Mouse (Mus musculus) spleen, adult 12 weeks (tissue): ENCODE data around the gene Fam19a3.
"Not testable (repeated sequence)": the region's sequence is repeated elsewhere in the genome, so short reads cannot be mapped to it uniquely, and the experiment has no call there.

ENCODE experiments used
- DNase-seq: peaks from one replicate; pipeline ENCODE4 v3.0.0; 2022; ENCODE audit warnings: low spot score

Fam19a3 gene

DNA sequence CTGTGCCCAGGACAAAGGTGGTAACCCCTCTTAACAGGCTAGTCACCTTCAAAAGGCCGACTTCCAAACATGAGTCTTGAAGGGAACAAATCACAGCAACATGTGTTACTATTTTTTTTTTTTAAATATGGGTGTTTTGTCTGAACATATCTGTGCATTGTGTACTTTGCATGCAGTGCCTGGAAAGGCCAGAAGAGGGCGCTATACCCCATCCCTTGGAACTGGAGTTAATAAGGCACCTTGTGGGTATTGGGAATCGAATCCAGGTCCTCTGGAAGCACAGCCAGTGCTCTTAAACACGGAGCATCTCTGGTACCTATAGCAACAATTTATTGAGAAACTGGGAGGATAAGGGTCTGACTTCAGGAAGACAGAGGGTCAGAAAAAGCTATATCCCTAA lies 16.6 kb downstream of the Fam19a3 start:
- DNase-seq, result no peak

DNA sequence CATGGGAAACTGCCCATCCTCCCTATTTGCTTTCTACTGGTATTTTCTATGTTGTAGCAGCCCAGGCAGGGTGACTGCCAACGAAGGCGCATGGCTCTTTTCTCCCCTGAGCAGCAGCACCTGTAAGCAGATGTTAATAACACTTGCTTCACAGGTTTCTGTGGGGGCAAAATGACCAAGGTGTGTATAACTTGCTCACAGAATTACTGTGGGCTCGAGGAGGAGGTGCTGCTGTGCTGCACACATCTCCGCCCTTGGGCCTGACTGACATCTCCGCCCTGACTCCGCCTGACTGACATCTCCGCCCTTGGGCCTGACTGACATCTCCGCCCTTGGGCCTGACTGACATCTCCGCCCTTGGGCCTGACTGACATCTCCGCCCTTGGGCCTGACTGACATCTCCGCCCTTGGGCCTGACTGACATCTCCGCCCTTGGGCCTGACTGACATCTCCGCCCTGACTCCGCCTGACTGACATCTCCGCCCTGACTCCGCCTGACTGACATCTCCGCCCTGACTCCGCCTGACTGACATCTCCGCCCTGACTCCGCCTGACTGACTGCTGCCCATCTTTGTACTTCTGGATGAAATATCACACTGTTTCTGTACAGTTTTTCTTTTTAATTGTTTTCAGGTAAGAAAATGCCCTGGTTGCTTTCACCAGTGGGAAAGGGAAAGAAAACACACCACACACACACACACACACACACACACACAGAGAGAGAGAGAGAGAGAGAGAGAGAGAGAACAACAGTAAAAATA lies 19.4 kb downstream of the Fam19a3 start:
- DNase-seq, result peak; percentile 40

DNA sequence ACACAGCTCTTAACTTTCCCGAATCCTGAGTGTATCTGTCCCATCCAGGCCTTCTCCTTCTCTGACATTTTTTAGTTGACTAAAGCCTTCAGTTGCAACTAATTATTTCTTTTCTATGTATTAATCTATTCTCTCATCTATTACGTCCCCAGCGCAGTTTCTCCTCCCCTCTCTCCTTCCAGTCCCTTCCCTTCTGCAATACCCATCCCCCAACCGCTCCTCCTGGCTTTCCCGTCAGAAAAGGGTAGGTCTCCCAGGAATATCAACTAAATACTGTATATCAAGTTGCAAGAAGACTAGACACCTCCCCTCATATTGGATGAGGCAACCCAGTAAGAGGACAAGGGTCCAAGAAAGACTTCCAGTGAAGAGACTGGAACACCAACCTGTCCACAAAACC lies 22.8 kb downstream of the Fam19a3 start:
- DNase-seq, result no peak

DNA sequence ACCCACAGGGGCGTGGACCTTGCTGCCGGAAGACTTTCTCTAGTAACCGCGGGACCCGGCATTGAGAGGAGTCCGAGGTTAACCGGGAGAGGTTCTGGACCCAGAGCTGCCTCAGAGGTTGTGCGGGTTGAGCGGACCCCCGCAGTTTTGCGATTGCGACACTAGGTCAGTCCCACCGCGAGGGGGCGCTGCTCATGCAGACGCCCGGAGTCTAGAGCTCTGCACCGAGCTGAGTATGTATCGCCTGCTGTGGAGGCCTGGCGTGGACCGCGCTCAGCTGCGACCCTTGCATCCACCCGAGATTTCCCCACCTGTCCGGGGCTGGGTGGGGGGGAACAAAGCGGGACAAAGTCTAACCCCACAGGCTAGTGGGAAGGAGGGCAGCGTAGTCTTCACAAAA lies 23.2 kb downstream of the Fam19a3 start:
- peak; percentile 62 for DNase-seq

DNA sequence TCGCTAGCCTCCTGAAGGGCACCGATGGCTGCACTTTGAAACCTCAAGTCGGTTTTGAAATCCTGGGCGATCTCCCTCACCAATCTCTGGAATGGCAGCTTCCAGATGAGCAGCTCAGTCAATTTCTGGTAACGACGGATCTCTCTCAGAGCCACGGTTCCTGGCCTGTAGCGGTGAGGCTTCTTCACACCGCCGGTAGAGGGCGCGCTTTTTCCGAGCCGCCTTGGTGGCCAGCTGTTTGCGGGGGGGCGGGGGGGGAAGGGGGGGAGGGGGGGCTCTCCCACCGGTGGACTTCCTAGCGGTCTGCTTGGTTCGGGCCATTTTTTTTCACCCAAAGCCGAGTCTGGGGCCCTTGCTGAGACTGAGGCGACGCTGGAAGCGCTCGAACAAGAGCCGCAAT lies 28.8 kb downstream of the Fam19a3 start:
- DNase-seq, result not testable (repeated sequence)

DNA sequence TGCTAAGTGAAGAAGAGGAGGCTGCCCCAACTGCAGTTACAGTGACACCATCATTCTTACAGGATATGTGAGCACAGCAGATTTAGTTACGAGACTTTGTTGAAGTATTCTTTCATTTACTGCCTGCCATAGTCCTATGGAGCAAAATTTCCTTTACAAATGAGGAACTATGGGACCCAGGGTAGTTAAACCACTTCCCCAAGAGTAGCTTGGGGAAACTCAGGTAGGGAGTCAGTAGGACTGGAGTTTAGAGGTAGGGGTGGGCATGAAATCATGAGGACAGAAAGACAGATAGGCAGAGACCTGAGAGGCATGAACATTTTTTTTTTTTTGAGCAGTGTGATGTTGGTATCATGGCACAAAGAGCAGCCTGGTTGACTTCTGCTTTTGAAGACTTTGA lies 37.8 kb downstream of the Fam19a3 start:
- DNase-seq, result no peak

DNA sequence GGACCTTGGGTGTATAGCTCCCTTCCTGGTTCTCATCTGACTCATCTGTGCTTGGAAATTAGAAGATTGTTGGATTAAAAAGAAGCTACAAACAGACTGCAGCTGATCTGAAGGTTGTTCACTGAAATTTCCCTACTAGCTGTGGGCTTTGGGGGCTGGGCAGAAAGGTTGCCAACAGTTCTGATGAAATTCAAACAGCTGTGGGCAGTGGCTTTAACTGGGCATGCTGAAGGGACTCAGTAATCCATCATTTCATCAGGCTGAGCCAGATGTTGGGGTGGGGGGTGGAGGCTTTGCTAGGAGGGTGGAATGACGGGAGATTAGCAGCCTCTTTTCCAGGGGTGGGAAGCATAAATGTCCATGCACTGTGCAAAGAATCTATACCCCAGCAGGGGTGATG lies 38.5 kb downstream of the Fam19a3 start:
- DNase-seq, result no peak

DNA sequence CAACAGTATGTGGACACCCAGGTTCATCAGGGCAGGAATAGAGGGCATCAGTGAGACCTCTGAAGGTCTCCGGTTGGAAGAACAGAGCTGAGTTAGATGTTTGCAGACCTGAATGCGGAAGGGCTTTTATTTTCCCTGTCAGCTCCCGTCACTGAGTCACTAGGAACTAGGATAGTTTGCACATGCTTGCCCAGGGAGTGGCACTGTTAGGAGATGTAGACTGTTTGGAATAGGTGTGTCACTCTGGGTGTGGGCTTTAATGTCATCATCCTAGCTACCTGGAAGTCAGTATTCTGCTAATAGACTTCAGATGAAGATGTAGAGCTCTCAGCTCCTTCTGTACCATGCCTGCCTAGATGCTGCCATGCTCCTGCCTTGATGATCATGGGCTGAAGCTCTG lies 39.7 kb downstream of the Fam19a3 start:
- no peak for DNase-seq

DNA sequence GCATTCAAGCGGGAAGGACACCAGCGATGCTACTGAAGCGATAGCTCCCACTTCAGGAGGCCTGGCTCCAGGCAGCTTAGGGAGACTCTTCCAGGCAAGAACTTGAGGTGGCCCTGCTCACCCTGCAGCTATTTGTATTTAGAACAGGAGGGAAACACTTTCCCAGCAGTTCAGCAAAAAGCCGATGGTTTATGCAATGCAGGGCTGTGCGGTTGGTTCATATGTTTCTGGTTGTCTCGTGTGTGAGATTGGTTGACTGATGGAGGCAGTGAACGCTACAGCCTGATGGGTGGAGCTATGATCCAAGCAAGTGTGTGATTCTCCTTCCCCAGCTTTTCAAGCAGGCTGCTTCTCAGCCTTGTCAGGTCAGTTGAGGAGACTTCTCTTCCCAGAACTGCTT lies 47.0 kb downstream of the Fam19a3 start:
- no peak for DNase-seq

DNA sequence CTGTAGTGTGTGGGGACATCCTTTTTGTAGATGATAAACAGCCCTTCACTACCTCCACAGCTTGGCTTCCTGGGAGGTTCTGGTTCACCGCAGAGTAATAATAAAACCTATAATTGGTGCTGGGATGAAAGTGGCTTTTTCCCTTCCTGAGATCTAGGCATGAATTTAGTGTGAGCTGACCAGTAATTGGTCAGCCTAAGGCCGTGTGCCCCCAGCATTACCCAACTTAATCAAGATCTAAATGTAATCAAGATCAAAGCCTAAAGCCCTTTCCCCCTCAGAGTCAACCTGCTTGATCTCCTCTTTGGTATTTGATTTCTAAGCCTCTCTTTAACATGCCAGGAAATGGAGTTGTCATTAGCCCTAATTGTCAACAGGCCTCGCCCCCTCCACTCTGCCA lies 48.7 kb downstream of the Fam19a3 start:
- DNase-seq, result no peak

DNA sequence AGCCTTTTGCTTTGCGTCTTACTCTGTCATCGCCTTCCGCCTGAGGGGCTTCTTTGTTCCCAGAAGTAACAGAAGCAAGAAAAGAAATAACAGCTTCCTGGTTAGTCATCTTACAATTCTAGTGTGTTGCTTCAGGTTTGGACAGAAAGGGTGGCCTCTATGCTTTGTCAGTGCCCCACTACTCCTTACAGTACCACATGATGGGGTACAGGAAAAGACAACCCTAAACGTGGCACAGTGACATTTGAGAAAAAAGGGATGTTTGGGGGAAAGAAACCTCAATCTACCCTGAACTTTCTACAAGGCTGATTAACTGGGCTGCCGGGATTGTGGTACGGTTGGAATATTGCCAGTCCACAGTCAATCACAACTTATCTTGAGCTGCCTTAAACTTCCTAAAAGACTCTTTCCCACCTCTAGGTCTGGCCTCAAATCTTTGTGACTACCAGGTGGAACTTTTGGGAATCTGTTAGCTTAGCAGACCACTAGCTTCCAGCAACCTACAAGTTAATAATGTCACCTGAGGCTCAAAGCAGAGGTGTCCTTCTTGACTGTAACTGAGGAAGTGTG lies 52.3 kb downstream of the Fam19a3 start:
- no peak for DNase-seq
